Mouse (Mus musculus): ENCODE data around the gene Dffa.

DNA sequence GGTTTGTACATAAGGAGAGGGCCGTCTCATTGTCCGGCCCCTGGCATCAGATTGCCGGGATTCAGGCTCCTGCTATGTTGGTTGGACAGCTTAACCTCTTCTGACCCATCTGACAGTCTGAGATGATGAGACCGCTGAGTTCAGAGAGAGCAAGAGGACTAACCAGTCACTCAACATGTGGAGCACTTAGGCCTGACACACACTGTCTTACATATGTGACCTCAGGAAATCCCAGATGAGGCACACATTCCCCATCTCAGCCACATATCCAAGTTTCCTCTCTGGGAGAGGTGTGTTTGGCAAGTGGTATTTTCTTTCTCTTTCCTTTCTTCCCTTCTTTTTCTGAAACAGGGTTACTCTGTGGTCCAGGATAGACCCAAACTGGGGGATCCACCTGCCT lies 41.2 kb downstream of the Dffa start:
- TF ChIP-seq MAFK (IDR thresholded peaks at IDR 0.05; ENCODE audit: insufficient read depth, low read depth, low read length) (no peak), ZC3H11A (IDR thresholded peaks at IDR 0.05; ENCODE audit: borderline replicate concordance, low read depth, low read length) (no peak), CHD2 (IDR thresholded peaks at IDR 0.05; ENCODE audit: low read depth, low read length) (no peak), ZNF384 (IDR thresholded peaks at IDR 0.05; ENCODE audit: low read depth, low read length) (no peak)

Data from ES-E14 (cell line).